Mouse (Mus musculus) CH12F3 (cell line): ENCODE measurements around the gene Prkar2b.

Experiments
- in situ Hi-C: fragments of 300-500 bp; cut with MboI; formaldehyde crosslinking; loops from 2 replicates; pipeline ENCODE4 v1.14.3; 2020; ENCODE audit warnings: low sequenced_read_pairs

The Prkar2b gene

DNA sequence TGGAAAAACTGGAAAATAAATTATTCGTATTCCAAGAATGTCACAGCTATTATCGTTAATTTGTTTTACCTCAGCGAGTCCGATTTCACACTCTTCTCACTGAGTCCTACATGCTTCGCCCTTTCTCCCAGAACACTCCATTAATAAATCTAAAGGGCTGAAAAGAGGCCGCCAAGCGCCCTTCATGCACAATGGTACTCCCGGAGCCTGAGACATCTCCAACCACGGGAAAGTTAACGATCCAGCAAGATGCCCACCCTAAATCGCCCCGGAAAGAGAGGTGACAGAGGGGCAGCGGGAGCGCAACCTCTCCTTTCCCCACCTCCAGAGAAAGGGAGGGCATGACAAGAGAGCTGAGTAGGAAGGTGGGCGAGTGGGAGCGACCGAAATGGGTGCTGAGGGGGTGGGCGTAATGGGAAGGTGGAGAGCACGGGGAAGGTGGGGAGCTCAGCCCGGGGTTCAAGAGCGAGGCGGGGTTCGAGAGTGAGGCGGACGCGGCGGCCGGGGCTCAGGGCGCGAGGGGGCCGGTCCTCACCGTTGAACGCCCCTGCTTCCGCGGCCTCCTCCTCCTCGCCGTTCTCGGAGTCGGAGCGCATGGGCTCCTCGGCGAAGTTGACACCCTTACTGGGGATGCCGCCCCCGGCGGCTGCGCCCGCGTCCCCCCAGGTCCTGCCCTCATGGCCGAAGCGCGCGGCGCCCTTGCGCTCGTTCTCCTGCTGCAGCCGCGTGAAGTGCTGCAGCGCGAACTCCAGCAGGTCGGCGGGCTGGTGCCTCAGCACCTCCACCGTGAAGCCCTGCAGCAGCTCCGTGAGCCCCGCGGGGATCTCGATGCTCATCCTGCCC is 628 bp downstream of the Prkar2b start:
- in situ Hi-C loops = loop anchor here (10.0 kb wide), 1 partner anchor 76 kb away; no protein-coding TSS in a partner anchor

DNA sequence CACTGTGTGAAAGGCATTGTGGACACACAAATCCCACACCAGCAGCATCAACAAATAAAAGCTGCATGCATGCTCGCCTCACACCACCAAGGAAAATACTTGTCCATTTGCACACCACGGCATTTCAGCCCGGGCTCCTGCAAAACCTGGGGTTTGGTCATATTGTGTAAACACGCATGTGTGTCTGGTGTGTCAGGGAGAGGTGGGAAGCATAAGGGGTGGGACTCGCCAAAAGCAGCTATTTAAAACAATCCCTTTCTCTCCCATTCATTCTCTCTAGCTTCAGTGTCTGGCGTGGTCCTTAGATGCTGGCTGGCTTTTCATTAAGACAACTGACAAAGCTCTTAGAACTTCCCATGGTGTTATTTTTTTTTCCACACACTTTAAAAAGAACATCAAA is 1.4 kb downstream of the Prkar2b start:
- in situ Hi-C loops = loop anchor here (10.0 kb wide), 1 partner anchor 75 kb away; no protein-coding TSS in a partner anchor

DNA sequence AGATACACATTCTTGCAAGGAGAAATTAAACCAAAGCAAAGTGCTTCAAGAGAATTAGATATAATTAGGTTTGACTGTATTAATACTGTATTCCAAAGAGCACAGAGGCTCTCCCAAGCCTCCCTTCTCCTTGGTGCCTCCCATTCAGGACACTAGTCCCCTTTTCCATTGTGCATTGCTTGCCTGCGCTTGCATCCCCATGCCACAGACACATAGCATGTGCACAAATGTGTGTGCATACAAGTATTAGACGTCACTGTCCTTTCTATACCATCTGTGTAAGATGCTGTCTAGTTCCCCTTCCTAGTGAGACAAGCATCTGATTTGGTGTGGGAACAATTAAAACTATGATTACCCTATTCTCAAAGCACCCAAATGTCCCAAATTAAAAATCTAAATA is 2.0 kb downstream of the Prkar2b start:
- in situ Hi-C loops = no loop called here

DNA sequence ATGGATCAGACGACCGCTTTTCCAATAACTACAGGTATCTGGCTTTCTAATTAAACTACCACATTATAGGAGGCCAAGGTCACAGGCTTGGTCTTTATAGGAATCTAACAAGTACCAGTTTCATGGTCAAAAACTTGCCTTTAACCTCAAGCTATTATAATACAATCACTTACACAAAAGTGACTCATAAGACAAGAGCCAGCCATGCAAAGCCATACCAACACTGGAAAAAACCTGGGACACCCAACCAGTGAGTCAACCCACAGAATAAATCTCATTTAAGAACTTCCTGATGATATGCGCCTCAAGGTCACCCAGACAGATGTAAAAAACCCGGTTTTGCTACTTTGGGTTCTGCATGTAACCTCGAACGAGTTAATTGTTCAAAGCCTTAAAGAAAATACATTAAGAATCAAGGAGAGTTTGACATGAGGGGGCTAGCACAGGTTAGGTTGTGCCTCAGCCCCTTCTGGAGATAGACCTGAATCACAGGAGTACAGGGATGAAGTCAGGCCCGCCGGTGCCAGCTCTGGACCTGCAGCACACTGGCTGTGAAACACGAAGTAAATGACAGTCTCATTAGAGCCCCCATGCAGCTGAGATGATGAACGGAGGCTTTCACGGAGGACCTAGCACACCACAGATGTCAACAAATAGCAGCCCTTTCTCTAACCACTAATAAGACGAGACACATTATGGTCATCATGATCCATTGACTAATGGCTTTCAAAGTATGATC is 3.5 kb downstream of the Prkar2b start:
- in situ Hi-C loops = no loop called here

DNA sequence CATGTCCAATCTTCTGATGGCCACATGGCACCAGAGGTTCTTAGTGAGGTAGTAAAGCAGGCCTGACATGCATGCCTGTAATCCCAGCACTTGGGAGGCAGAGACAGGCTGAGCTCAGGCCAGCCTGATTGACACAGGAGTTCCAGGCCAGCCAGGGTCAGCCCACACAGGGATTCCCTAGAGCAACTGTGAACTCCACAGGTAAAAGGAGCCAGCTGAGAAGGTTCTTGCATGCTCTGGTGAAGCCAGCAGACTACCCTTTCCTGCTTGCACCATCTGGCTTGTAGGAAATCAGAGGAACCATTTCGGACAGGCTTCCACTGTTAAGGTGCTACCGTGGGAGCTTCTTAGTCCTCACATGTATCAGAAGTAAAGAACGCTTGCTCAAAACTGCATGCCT is 5.3 kb downstream of the Prkar2b start:
- in situ Hi-C loops = no loop called here

DNA sequence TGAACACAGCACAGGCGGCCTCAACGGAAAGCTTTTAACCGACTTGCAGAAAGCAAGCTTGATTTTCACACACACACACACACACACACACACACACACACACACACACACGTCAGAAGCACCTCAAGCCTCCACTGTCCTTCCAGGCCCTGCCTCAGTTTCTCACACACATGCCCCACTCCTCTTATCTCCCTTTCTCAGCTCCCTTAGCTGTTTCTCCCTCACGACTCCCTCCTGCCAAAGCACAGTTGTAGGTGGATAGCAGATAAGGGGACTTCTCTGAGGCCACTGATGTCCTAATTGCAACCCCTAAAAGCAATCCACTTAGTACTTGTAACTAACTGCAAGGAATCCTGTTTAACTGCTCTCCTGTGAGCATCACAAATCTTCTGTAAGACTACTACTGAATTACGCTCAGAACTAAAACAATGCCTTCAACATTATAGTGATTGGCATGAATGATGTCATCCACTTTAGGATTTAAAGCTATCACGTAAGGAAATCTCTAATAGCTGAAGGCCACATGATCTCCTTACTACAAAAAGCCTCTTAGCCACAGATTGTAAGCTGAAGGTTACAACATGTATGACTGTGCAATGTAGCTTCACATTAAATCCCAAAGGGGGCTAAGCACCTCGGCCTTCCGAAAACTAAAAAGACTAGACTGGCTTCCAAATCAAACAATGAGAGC is 6.5 kb downstream of the Prkar2b start:
- in situ Hi-C loops = no loop called here

DNA sequence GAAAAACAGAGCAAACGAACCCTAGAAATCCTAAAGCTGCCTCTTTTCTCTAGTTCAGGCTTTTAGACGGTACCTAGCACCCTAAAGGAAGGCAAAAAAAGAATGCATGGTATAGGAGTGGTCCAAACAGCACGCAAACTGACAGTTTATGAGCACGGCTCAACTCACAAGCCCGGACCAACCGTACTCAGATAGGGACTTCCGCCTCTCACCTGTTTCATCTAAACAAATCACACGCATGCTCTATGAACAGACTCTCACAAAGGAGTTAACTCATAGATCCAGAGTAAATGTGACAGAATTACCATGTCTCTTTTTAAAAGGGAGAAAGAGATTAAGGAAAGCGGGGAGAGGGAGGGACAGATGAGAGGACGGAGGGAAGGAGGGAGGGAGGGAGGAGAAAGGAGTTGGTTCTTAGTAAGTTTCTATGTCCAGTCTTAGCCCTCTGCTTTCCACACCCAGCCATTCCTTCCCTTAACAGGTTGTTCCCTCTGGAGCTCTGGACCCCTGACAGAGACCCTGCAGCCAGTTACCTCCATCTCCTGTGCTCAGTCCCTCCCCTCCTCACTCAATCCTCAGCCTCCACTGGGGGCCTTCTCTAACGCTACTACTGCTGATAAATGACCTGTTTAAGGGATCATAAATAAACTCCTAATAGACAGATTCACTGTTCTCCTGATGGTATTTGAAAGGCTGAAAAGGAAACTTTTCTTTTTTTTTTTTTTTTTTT is 7.3 kb downstream of the Prkar2b start:
- in situ Hi-C loops = no loop called here

DNA sequence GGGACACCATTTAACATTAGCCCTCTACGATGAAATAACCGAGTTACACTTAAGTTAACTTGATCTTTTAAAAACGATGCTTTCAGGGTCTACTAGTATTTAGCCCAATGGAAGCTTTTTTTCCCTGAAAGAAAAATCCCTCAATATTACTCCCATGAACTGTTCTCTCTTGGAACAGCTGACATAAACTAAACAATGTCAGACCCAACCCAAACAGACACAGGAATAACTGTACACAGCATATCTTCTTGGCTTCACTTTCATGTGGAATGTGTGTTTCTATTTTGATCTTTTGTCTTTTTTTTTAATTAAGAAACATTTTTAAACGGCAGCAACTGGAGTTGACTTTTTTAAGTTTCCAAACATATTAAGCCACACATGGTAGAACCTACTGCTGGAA is 8.2 kb downstream of the Prkar2b start:
- in situ Hi-C loops = no loop called here

DNA sequence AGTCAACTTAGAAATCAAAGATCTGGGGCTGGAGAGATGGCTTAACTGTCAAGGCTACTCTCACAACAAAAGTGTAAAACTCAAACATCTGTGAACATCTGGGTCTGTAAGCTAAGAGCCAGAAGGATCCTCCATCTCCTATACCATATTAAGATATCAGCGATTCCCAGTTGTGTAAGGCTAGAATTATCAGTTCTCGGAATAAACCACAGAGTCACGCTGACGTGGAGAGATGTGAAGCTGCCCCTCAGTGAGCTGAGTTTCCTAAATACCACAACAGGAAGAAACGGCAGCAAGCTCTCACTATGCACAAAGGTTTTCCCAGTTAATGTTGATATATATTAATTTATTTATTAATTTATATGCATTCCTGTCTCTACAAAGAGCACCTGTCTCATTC is 10.9 kb downstream of the Prkar2b start:
- in situ Hi-C loops = no loop called here

DNA sequence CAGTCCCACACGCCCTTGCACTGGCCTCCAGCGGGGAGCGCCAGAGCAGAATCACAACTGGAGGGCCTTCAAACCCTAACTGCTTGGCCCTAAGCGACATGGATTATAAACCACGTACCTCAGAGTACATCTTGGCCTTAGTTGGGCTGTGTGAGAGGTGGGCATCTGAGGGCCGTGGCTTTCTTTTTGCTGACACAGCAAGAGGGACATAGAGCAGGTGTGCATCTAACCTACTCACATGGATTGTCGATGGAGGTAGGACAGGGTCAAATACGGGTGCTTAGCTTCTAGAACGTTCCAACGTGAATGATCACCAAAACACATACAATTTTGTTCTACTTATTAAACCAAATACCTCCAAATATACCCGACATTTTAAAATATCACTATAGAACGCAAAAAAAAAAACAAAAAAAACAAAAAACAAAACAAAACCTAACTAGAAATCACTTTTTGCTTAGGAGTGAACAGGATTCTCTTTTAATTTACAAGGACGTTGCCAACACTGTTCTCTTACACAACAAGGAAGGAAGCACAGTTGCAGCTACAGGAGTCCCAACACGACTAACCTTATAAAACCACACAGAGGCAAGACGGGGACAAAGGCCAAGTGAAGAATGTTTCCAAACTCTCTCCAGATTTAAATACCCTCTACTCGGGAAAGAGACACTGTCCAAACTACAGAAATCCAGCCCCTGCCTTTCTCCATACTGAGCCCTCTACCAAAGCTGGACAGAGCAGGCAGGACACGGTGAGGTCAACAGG is 15.3 kb downstream of the Prkar2b start:
- in situ Hi-C loops = no loop called here

DNA sequence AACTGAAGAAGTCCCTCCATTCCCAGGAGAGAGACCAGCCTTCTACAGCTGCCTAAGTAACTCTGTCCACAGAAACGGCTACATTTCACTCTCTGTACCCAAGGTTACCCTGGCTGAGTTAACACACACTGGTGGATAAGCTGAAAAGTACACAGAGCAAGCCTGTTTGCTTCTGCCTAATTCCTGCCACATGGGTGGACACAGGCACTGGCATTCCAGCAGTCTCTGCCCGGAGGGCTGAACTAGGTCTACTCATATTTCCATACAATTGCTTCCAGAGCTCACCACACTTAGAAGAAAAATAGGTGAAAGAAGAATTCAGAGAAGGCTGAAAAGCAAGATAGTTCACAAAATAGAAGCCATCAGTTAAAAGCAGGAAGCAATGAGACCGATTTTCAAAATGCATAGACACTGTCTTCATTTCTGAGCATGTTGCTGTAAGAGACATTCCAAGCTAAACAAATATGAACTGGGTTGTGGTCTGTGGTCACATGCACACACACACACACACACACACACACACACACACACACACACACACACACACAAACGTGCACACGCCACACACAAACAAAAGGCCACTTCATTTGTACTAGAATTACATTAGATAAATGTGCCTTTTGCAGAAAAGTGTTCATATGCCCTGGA is 16.5 kb downstream of the Prkar2b start:
- in situ Hi-C loops = no loop called here

DNA sequence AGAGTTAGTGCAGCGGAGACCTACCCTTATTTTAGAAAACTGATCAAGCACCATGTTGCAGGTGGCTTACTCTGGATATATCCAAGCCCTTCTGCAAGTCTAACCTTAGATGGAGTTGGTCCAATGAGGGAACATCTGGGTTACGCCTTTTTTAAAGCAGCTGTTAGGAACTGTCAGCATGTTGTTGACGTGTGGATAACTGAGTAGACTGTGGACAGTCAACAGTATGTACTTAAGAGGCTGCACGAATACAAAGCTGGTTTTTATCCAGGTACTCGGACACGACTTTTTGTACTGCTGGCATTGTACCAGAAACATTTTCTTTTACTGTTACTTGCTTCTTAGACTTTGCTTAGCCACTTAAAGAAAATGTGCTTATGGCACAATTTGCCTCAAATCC is 27.6 kb downstream of the Prkar2b start:
- in situ Hi-C loops = no loop called here

DNA sequence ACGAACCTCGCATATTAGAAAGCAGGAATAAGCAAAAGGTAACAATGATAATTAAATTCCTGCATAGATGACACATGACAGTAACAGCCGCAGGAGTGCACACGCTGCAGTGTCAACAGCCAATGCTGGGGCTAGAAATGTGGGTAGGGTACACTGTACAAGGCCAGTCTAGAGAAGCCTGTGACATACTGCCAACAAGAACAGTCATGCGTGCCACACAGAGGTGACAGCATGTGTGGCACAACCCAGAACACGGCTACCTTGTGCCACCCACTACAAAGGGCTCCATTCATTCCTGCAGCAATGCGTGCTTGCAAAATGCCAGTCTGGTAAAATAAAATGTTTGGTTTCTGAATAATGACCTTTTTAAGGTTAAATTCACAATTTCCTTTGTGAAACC is 28.2 kb downstream of the Prkar2b start:
- in situ Hi-C loops = no loop called here

DNA sequence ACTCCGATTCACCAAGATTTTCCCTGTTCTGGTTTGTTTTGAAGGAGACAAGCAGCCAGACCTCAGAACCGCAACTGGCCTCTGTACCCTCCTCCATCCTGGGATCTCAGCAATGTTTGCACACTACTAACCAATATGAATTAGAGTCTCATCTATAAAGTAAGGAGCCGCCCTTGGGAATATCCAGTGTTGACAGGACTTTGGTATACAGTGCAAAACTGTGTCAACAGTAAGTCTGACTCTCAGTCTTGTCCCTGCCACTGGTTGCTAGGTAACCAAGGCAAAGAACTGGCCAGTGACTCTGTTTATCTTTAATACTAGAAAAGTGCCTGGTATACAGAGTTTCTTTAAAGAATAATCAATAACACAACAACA is 42.7 kb downstream of the Prkar2b start:
- in situ Hi-C loops = no loop called here

DNA sequence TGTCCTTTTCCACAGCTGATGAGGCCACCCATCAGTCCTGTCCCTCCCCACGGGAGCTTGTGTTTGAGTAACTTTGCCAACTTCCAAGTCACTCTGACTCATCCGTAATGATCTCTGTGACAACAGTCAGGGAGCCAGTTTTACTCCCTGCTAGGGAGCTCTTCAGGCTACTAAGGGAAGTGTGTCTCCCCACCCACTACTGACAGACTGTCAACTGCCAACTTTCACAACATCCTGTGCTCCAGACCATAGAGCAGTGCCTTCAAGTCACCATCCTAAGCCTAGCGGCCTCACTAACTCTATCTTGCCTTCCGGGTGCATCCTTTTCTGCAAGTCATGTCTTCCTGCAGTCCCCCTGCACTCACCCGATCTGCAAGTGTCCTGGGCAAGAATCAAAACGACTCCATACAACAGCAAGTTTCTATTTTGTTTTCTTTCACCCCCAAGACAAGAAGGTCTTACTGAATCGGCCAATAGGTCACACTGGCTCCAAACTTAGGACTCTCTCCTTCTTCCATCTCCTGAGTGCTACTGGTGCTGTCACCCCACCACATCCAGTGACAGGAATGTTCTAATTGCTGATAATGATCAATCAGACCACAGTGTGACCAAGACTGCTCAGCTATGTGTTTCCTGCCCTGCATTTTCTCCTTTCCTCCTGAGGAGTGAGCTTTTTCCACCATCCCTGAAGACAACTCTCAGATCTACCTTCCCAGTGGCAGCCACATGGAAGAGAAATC is 43.3 kb downstream of the Prkar2b start:
- in situ Hi-C loops = no loop called here

DNA sequence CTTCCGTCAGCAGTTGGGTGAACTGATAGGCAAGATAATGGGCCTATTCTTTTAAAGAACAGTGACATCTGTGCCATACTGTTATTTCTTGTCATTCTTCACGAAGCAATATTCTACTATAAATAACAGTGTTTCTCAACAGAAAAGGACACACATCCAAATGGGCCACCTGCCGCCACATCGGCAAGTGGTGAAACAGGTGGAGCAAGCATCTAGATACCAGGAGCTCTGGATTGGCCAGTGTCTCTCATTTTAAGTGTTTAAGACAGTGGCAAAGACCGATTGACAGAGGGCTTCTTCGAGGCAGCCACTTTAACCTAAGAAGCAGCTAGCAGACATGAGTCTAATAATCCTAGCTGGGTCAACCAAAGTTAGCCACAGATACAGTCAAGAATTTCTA is 44.6 kb downstream of the Prkar2b start:
- in situ Hi-C loops = no loop called here

DNA sequence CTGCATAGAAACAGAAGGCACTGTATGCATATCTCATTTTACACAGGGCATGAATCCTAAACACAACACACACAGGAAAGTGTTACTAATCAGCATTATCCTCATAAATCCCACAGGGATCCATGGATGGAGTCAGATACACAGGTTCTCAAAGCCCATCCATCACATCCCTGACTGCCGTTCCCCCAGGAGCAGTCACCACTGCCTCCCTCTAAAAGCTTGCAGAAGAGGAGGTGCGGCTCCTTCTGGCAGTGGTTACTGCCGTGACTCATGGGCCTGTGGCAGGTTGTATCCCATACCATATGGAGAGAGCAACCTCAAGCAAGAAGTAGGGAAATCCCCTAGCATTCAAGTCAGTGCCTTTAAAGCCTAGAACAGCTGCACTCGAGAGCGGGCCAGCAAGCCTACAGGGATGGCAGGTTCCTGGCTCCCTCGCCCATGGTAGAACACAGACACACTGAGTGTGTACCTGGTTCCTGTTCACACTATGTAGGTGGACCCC is 45.8 kb downstream of the Prkar2b start:
- in situ Hi-C loops = no loop called here

DNA sequence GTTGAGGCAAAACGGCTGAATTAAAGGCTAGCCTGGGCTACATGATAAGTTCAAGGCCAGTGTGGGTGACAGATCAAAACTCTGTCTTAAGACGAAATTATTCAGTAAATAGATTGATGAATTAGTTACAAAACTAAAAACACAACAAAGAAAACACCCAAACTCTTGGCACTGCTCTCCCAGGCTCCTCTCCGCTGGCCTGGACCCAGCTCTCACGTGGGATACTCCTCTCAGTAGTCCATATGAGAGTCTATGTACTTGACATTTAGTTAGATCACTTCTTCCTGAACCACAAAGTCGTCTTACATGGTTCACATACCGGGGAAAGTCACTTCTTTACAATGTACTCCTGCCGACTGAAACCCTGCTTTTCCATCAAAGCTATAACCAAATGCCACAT is 46.3 kb downstream of the Prkar2b start:
- in situ Hi-C loops = no loop called here

DNA sequence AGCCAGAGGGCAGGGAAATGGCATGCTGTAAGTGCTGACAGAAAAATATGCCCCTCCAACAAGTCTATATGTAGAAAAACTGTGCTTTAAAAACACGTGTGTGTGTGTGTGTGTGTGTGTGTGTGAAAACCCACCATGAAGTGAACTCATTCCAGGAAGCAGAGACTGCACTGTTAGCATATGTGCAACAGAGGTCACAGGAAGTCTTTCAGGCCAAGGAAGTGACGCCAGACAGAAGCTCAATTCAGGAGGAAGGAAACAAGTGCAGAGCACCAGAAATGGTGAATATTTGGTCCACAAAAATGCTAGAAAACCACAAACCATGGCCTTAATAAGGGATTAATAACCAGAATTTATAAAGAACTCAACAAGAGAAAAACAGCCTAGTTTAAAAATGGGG is 48.9 kb downstream of the Prkar2b start:
- in situ Hi-C loops = no loop called here
